Mouse (Mus musculus) cerebral cortex, adult 2 months (tissue): ENCODE results near the gene Kdm1a.

Experiments
- whole genome bisulfite sequencing: fragments of 180-500 bp; shearing (Covaris S2); methylation state at CpG from one replicate; pipeline ENCODE4 v1.1.7; 2018; 5-methylcytosine and 5-hydroxymethylcytosine counted together

The Kdm1a gene

GRCm38 (mm10) chr4:136601476-136601875 lies 1.0 kb downstream of the Kdm1a start:
- WGBS, result 1% methylated on average over 13 of the region's 13 CpGs

GRCm38 (mm10) chr4:136600536-136600935 lies 2.0 kb downstream of the Kdm1a start:
- 86% methylated on average over 2 of the region's 2 CpGs for WGBS

GRCm38 (mm10) chr4:136599869-136600268 lies 2.7 kb downstream of the Kdm1a start:
- WGBS, result 86% methylated on average over 3 of the region's 3 CpGs

DNA sequence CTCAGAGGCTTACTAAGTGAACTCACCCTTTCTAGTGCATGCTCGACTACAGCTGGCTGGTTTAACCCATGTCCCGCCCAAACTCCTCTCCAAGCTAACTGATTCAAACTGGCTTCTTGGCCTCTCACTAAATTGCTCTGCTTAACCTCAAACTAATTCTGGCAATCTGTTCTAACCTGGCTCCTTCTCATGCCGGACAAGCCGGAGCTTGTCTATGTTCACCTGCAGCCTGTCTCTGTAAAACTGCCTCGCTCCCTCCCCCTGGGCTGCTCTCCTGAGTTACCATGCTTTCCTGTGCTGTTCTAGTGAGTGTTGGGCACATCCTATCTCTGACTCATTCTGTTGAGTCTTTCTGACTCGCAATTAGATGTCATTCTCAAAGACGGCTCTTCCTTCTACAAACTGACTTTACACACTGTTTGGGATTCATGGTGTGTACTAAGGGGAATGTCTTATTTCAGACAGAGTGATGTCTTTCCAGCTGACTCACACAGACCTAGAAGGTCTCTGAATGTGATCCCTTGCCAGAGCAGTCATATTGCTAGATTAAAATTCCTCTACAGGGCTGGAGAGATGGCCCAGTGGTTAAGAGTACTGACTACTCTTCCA lies 4.2 kb downstream of the Kdm1a start:
- 65% methylated on average over 7 of the region's 7 CpGs for WGBS

- 55% methylated on average over 6 of the region's 6 CpGs for WGBS
Observed at GRCm38 (mm10) chr4:136595221-136595620, 7.3 kb downstream of the Kdm1a start.

DNA sequence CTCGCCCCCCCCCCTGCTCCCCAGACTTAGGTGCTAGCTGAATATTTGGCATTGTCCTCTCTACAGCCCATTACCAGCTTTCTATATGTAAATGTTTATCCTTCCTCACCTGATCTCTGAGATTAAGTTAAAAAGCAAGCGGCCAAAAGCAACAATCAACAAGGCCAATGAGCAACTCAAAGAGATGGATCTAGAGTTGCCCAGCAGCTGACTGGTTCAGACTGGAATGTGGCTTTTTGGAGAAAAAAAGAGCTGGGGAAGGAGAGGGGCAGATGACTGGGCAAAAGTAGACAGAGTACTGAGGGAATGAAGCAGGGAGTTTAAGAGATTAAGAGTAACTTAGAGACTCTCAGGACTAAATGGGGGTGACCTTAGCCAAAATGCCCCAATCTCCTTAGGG lies 8.5 kb downstream of the Kdm1a start:
- WGBS, result 83% methylated on average over 2 of the region's 2 CpGs

- WGBS, result 60% methylated on average over 4 of the region's 4 CpGs
Observed at GRCm38 (mm10) chr4:136592111-136592510, 10.4 kb downstream of the Kdm1a start.

DNA sequence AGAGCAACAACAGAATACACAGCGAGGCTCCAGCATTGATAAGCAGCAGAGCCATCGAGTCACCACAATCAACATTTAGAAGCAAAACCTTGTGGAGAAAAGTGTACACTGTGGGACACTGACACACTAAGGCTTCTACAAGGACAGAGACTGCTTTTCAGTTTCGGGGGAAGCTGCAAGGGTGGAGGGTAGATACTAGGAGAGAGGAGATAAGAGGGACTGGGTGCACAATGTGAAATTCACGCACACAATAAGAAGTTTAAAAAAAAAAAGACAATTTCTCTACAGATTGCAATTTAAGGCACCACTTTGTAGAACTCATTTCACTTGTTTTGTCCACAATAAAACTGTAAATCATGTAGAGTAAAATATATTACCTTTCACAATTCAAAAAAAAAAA lies 14.5 kb downstream of the Kdm1a start:
- WGBS, result 78% methylated on average over 4 of the region's 4 CpGs

DNA sequence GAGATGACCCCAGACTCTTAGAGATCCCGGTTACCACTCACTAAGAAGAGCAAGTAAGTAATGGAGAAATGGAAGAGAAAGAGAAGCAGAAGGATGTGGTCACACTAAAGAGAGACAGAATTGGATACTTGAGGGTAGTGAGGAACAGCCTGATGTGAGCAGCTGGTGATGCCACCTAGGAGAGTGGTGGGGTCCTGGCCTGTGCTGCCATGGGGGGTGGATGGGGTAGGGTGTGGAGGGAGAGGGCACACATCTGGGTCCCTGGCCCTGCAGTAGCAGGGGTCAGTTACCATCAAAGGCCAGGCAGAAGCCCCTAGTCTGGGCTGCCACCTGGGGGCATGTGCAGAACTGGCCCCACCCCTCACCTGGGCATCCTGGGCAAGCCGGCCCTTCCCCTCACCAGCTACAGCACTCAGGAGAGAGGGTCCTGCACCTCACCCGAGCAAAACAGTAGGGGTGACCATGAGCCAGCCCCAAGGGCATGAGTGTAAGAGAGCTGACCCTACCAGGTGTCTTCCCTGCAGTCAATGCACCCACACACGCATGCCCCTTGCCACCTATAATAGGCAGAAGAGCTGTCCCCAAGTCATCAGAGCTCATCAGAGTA lies 15.2 kb downstream of the Kdm1a start:
- WGBS, result 89% methylated on average over 4 of the region's 4 CpGs

DNA sequence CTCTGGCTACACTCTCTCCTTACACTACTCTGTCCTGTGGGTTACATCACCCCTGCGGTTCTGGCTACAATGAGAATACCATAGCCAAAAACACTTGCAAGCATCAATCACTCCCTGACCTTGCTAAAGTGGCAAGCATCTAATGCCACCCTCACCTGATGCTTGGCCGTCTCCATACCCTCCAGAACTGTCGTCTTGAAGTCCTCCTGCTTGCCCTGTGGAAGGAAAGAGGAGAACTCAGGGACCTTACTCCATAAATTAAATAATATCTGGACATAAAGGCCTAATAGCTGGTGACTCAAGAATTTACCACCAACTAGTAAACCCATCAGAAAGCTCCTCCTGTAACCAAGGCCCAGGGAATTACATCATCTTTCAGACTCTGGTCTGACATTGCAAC lies 20.6 kb downstream of the Kdm1a start:
- 93% methylated on average over 3 of the region's 3 CpGs for WGBS

GRCm38 (mm10) chr4:136568629-136569028 lies 33.9 kb downstream of the Kdm1a start:
- WGBS, result 51% methylated on average over 3 of the region's 3 CpGs

GRCm38 (mm10) chr4:136562755-136563154 lies 39.8 kb downstream of the Kdm1a start:
- WGBS, result 46% methylated on average over 6 of the region's 6 CpGs

DNA sequence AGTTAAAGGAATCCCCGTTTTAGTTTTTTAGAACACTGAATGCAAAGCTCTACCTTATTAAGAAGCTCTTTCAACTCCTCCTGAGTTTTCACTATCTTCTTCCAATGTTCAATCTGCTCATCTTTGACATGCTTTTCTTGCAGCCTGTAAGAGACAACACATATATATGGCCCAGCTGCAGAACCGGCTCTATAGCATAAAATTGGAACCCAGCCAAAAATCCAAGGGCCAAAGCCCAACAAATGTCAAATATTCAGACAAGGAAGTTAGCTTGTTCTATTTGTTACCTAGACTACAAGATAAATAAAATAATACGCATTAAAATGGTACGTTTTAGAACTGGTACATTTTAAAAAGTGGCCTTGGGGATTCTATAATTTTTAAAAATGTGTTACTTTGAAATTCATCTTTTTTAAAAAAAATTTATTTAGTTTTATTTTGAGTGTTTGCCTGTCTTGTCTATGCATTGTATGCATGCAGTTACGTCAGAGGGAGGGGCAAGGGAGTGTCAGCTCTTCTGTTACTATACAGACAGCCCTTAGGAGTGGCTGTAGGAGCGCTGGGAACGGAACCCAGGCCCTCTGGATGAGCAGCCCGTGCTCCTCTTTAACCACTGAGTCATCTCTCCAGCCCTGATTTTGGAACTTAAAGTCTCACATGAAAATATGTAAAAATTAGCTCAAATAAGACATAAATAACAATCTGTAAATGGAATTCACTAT lies 42.1 kb downstream of the Kdm1a start:
- 81% methylated on average over 8 of the region's 8 CpGs for WGBS

- 77% methylated on average over 2 of the region's 2 CpGs for WGBS
Observed at GRCm38 (mm10) chr4:136559690-136560089, 42.8 kb downstream of the Kdm1a start.

DNA sequence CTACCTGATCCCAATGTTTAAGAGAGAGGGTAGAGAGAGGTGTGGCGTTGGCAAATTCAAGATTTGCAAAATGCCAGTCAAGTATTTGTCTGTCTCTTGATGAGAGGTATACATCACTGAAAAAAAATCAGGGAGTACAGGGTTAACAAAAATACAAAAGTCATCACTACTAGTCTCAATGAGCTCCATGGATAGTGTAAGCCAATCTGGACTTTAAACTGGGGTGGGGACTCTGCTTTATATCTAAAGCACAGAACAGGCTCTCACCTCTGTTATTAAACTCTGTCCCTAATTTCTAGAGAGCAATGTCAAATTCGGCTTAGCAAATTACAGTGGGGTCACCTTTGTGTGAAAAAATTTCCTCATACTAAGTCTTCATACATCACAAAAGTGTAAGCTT lies 44.9 kb downstream of the Kdm1a start:
- 90% methylated on average over 2 of the region's 2 CpGs for WGBS

DNA sequence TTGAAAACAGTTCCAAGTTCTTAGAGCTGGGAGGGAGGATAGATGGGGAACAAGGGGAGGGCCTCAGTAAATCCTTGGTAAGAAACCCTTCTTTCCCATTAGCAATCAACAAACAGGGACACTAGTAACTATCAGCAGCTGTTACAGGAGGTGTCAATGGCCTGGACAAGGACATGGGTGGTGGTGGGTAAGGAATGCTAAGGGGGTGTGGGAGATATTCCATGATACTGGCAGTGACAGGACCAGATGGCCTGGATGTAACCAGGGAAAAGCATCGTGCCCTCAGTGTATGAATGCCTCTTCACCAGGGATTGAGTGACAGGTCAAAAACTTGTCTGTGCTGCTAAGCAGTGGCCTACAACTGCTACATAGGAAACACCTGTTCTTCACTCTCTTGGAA lies 49.4 kb downstream of the Kdm1a start:
- WGBS, result 25% methylated on average over 1 of the region's 1 CpGs

- 24% methylated on average over 1 of the region's 1 CpGs for WGBS
Observed at GRCm38 (mm10) chr4:136548381-136548801, 54.1 kb downstream of the Kdm1a start.

- 36% methylated on average over 1 of the region's 1 CpGs for WGBS
Observed at GRCm38 (mm10) chr4:136547721-136548120, 54.8 kb downstream of the Kdm1a start.

DNA sequence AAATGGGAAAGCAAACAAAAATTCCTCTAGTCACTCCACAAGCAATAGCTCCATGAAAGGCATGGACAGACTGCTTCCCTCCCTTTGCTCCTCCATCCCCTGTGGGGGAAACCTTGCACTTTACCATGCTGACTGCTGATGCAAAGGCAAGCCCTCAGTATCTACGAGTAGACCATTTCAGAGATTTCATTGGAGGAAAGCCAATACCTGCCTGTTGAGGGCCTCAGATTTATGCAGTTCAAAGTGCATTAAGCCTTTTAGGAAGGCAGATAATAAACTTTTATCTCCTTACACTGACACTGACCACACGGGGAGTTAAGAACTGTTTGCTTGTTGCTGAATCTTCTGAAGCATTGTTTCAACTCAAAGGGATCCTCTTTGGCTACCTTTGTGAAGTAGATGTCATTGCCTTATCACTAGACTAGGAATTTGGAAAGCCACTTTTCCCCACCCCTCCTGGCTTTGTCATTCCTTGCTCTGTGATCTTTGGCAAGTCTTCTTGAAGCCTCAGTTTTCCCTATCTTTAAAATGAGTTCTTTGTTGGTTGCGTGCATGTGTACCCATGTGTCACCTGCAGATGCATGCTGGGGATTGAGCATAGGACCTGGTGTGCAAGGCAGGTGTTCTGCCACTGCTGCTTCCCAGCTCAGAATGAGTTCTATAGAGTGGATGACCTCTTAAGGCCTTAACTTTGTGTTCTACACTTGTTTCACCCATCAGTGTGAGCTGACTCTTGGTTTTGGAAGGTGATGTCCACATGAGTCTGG lies 56.1 kb downstream of the Kdm1a start:
- 64% methylated on average over 3 of the region's 3 CpGs for WGBS

DNA sequence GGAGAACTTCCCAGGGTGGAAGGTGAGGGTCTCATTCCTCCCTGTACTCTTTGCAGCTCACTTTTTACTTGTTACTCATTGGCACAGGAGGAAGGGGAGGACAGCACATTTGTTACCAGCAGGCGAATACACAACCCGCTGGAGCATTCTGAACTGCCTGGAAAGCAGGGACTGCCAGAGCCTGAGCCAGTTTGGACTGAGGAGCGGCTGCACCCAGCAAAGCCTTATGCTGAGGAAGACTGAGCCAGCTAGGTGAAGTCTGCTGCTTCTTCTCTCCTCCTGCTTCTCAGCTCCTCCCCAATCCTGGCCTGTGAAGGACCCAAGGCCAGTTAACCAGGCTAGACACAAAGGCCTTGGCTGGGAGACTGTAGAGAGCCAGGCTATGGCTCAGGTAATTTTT lies 57.4 kb downstream of the Kdm1a start:
- 65% methylated on average over 3 of the region's 3 CpGs for WGBS

DNA sequence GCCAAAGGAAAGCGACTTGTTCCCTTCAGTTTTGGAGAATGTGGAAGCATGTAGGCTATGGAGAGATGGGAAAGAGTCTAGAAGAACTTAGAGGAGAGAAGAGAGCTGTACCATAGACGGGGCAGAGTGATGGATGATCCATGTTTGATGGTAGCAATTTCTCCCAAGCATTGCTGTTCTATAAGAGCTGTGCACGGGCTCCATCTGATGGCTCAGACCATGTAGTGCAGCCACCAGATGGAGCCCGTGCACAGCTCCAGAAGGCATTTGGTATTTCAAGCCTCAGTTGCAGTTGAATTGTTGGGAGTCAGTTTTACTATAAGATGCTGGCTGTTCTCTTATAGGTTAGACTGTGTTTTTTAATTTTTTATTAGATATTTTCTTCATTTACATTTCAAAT lies 76.1 kb downstream of the Kdm1a start:
- WGBS, result 15% methylated on average over 4 of the region's 4 CpGs

DNA sequence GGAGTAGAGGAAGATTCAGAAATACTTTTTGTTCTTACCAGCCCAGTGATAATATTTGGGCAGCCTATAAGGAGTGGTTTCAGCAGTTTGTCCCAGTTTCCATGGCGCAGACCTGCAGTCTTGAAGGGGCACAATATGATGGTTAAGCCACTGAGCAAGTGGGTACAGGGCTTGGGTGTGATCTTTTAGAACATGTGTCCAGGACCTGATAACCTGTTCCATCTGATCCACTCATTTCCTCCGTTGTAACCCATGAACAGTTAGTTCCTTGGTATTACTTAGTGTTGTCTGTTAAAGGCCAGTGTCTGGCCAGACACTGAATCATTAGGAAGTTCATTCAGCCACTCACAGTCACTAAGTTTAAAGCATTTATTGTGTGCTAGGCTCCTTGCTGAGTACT lies 78.2 kb downstream of the Kdm1a start:
- WGBS, result 85% methylated on average over 2 of the region's 2 CpGs
